8 mouse cellular contexts compared by ENCODE assay signal in the genomic region with DNA sequence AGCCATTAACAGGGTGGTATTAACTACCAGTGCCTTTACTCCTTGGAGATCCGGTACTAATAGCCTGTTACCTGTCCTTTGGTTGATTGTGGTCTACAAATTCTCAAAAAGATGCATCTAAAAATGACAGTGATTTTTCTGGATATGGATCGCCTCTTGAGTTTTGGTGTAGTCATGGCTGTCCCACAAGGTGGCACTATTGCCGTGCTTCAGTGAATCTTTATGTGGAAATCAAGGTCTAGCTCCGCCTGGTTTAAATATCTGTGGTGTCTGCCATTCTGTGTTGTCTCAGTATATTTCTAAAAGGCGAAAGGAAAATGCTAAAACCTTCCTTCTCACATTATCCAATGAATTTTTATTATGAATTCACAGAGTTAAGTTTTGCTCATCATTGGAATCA.
DNase-seq lines count a peak whose midpoint lies in the region; ATAC-seq and TF ChIP-seq lines count a peak whose summit lies in the region.

No protein-coding gene starts in this region.

- H3K9ac ChIP-seq in forebrain, embryonic 11.5 days (ENCODE audit: low read length) = no peak overlapping the region

- peak; percentile 57 for ATAC-seq in granulocyte monocyte progenitor cell, adult 5-6 weeks (replicated peaks; ENCODE audit: poor library complexity, severe bottlenecking)
- no peak for ATAC-seq in forebrain, embryonic 11.5 days (replicated peaks; ENCODE audit: low FRiP score)

- 48% methylated on average over 5 of the region's 5 CpGs for WGBS in forebrain, embryonic 11.5 days

- DNase-seq in gastrocnemius, adult 2 months = peak; percentile 61
- DNase-seq in gastrocnemius, postnatal 25 days = no peak
- DNase-seq in A20 (ENCODE audit: low read depth, low spot score) = peak; percentile 41
- DNase-seq in brain, embryonic 14.5 days (ENCODE audit: low read depth) = peak; percentile 83
- DNase-seq in left cerebral cortex, postnatal 4 days = peak; percentile 69
- DNase-seq in telencephalon, adult 2 months (ENCODE audit: low read depth, low spot score) = peak; percentile 42
- DNase-seq in forebrain, embryonic 11.5 days (ENCODE audit: low spot score) = no peak

- no peak overlapping the region for H3K4me3 ChIP-seq in gastrocnemius, adult 2 months
- H3K4me3 ChIP-seq in forebrain, embryonic 11.5 days (ENCODE audit: low read depth, low read length) = no peak overlapping the region

- no peaks in the 10 kb centered on the region for H3K4me1 ChIP-seq in forebrain, embryonic 11.5 days (replicated peaks; ENCODE audit: control insufficient read depth, insufficient read depth, low read length)

- no peak overlapping the region for H3K4me2 ChIP-seq in forebrain, embryonic 11.5 days (ENCODE audit: low read depth, low read length, severe bottlenecking)

- no peak overlapping the region for H3K27ac ChIP-seq in gastrocnemius, adult 2 months
- H3K27ac ChIP-seq in forebrain, embryonic 11.5 days (ENCODE audit: low read depth, low read length) = no peak overlapping the region

- H3K9me3 ChIP-seq in forebrain, embryonic 11.5 days (ENCODE audit: control insufficient read depth, low read length) = no peaks in the 10 kb centered on the region

- TF ChIP-seq POLR2A in brain, embryonic 14.5 days (IDR thresholded peaks at IDR 0.05; ENCODE audit: borderline replicate concordance, extremely low read depth, insufficient read depth, insufficient read length, poor library complexity, severe bottlenecking) = no peak

- H3K27me3 ChIP-seq in forebrain, embryonic 11.5 days (ENCODE audit: control insufficient read depth, insufficient read depth, low read length) = no peaks in the 10 kb centered on the region

- peak; percentile 88 for TF ChIP-seq CTCF in gastrocnemius, adult 2 months (IDR thresholded peaks at IDR 0.05)
- peak; percentile 77; the same call in 1 of the 2 replicates for TF ChIP-seq CTCF in brain, embryonic 14.5 days (IDR thresholded peaks at IDR 0.05; ENCODE audit: borderline replicate concordance, extremely low read depth, insufficient read depth, insufficient read length)

- H3K36me3 ChIP-seq in forebrain, embryonic 11.5 days (ENCODE audit: control insufficient read depth, insufficient read depth, low read length) = no peaks in the 10 kb centered on the region

- intact Hi-C loops in gastrocnemius, adult 2 months (cut with DNase I) = loop anchor here (1.0 to 5.0 kb wide), 2 partner anchors 41 to 137 kb away; no protein-coding TSS in a partner anchor
- intact Hi-C loops in left cerebral cortex, postnatal 4 days (cut with DNase I) = loop anchor here (5.0 to 10.0 kb wide), 2 partner anchors 136 to 453 kb away; partner anchors contain the start of gene Perp

Comparison
In these comparisons a context has a peak if more than half of its experiments do, and no peak if none do; other contexts are left out.
1. DNase-seq: peak in gastrocnemius, adult 2 months (single experiment), A20 (single experiment), brain, embryonic 14.5 days (single experiment), left cerebral cortex, postnatal 4 days (single experiment) and telencephalon, adult 2 months (single experiment); none in gastrocnemius, postnatal 25 days (single experiment) and forebrain, embryonic 11.5 days (single experiment).